Mouse (Mus musculus) CH12.LX (cell line): ENCODE results near the gene Cebpb. TPM values are rescaled to one million over a fixed set of nuclear protein-coding genes. Genes with fewer than 3 reads are reported as not detected.

Experiments used
- DNase-seq: peaks from one replicate; pipeline ENCODE4 v3.0.0-alpha.2; 2013; ENCODE audit errors: extremely low read depth
- H3K27ac ChIP-seq: 2 replicates; pipeline ENCODE4 v1.5.1; 2012; ENCODE audit warnings: low read depth, mild to moderate bottlenecking, control low read depth, moderate library complexity; ENCODE audit not compliant: insufficient read depth
- H3K27me3 ChIP-seq: replicated peaks from 2 replicates; pipeline ENCODE3; 2012; ENCODE audit warnings: inconsistent platforms
- H3K36me3 ChIP-seq, 2 experiments: replicated peaks in 1 of 2; 2 replicates each; pipeline versions ENCODE3 to v1.6.1; 2012; ENCODE audit warnings: inconsistent platforms in 1 of 2, low read length in 1 of 2, mild to moderate bottlenecking in 1 of 2, mixed read lengths in 1 of 2, moderate library complexity in 1 of 2; ENCODE audit not compliant: control insufficient read depth in 1 of 2, insufficient read depth in 1 of 2
- H3K4me1 ChIP-seq, 2 experiments: 2 replicates each; pipeline ENCODE4 v1.6.1; 2012; ENCODE audit warnings: inconsistent platforms in 1 of 2, moderate library complexity in 1 of 2; ENCODE audit not compliant: insufficient read depth in 2 of 2, control insufficient read depth in 1 of 2
- H3K4me2 ChIP-seq: 2 replicates; pipeline ENCODE4 v1.6.1; 2012; ENCODE audit warnings: low read depth, mild to moderate bottlenecking, control low read depth; ENCODE audit not compliant: poor library complexity, insufficient read depth, severe bottlenecking
- H3K4me3 ChIP-seq, 3 experiments: fragments of 150-350 bp in 1 of 3; sonication (generic) in 1 of 3; replicated peaks in 1 of 3; 2 replicates each; pipeline versions ENCODE3 to v1.5.1; 2011 to 2012; ENCODE audit warnings: low read depth in 2 of 3, low read length in 2 of 3, mild to moderate bottlenecking in 2 of 3, moderate library complexity in 2 of 3, control low read depth in 1 of 3, improper control_type of control experiment in 1 of 3, inconsistent platforms in 1 of 3, mixed read lengths in 1 of 3; ENCODE audit not compliant: poor library complexity in 1 of 3
- H3K79me2 ChIP-seq: replicated peaks from 2 replicates; pipeline ENCODE4 v1.6.1; 2012; ENCODE audit warnings: mild to moderate bottlenecking, moderate library complexity; ENCODE audit not compliant: control insufficient read depth, poor library complexity, insufficient read depth, severe bottlenecking; ENCODE audit errors: extremely low read depth
- H3K9ac ChIP-seq: 2 replicates; pipeline ENCODE4 v1.6.1; 2012; ENCODE audit warnings: low read depth, mild to moderate bottlenecking, control low read depth, moderate library complexity; ENCODE audit not compliant: insufficient read depth
- H3K9me3 ChIP-seq: replicated peaks from 2 replicates; pipeline ENCODE3; 2012; ENCODE audit warnings: low read length, inconsistent platforms, mixed read lengths
- CHD2 ChIP-seq: IDR thresholded peaks from 2 replicates; pipeline ENCODE4 v1.6.1; 2011; ENCODE audit warnings: low read length, improper control_type of control experiment
- CTCF ChIP-seq, 2 experiments: IDR thresholded peaks in 1 of 2; conservative IDR thresholded peaks in 1 of 2; 2 replicates each; pipeline ENCODE4 v1.5.1; 2011 to 2012; ENCODE audit warnings: low read depth in 2 of 2, low read length in 2 of 2, improper control_type of control experiment in 1 of 2, inconsistent platforms in 1 of 2, mild to moderate bottlenecking in 1 of 2, moderate library complexity in 1 of 2
- HCFC1 ChIP-seq: IDR thresholded peaks from 2 replicates; pipeline ENCODE4 v1.6.1; 2012; ENCODE audit warnings: low read depth, mild to moderate bottlenecking, inconsistent platforms, low read length, improper control_type of control experiment
- JUN ChIP-seq: IDR thresholded peaks from 2 replicates; pipeline ENCODE4 v1.6.1; 2011; ENCODE audit warnings: low read depth, mild to moderate bottlenecking, low read length, improper control_type of control experiment, moderate library complexity; ENCODE audit not compliant: insufficient read depth
- JUND ChIP-seq: conservative IDR thresholded peaks from 2 replicates; pipeline ENCODE4 v1.6.1; 2011; ENCODE audit warnings: low read depth, low read length, improper control_type of control experiment
- MAZ ChIP-seq: IDR thresholded peaks from 2 replicates; pipeline ENCODE4 v1.6.1; 2012; ENCODE audit warnings: low read depth, mild to moderate bottlenecking, inconsistent platforms, low read length, improper control_type of control experiment, moderate library complexity
- MEF2A ChIP-seq: IDR thresholded peaks from 2 replicates; pipeline ENCODE4 v1.6.1; 2014; ENCODE audit warnings: low read depth, mild to moderate bottlenecking, inconsistent platforms, low read length, improper control_type of control experiment, borderline replicate concordance
- MYC ChIP-seq: IDR thresholded peaks from 2 replicates; pipeline ENCODE4 v1.6.1; 2011; ENCODE audit warnings: low read depth, mild to moderate bottlenecking, improper control_type of control experiment, low read length
- PAX5 ChIP-seq: IDR thresholded peaks from 2 replicates; pipeline ENCODE4 v1.6.1; 2012; ENCODE audit warnings: low read length, inconsistent platforms, mixed read lengths
- POLR2A ChIP-seq: IDR thresholded peaks from 2 replicates; pipeline ENCODE4 v1.6.1; 2011; ENCODE audit warnings: low read depth, mild to moderate bottlenecking, improper control_type of control experiment, low read length
- POLR2AphosphoS2 ChIP-seq: IDR thresholded peaks from 2 replicates; pipeline ENCODE4 v1.6.1; 2011; ENCODE audit warnings: low read depth, low read length, improper control_type of control experiment
- RAD21 ChIP-seq: IDR thresholded peaks from 2 replicates; pipeline ENCODE4 v1.6.1; 2011; ENCODE audit warnings: low read depth, mild to moderate bottlenecking, low read length, improper control_type of control experiment, moderate library complexity
- RCOR1 ChIP-seq: conservative IDR thresholded peaks from 2 replicates; pipeline ENCODE4 v1.6.1; 2012; ENCODE audit warnings: low read depth, mild to moderate bottlenecking, inconsistent platforms, low read length, improper control_type of control experiment
- SIN3A ChIP-seq: IDR thresholded peaks from 2 replicates; pipeline ENCODE4 v1.6.1; 2012; ENCODE audit warnings: low read length, improper control_type of control experiment, inconsistent platforms
- SMC3 ChIP-seq: IDR thresholded peaks from 2 replicates; pipeline ENCODE4 v1.6.1; 2011; ENCODE audit warnings: low read depth, low read length, improper control_type of control experiment
- TBP ChIP-seq: conservative IDR thresholded peaks from 2 replicates; pipeline ENCODE4 v1.6.1; 2011; ENCODE audit warnings: low read depth, low read length, improper control_type of control experiment
- TCF12 ChIP-seq: IDR thresholded peaks from 2 replicates; pipeline ENCODE4 v1.6.1; 2014; ENCODE audit warnings: low read depth, mild to moderate bottlenecking, inconsistent platforms, low read length, improper control_type of control experiment
- USF2 ChIP-seq: conservative IDR thresholded peaks from 2 replicates; pipeline ENCODE4 v1.6.1; 2011; ENCODE audit warnings: low read depth, low read length, improper control_type of control experiment
- ZMIZ1 ChIP-seq: IDR thresholded peaks from 2 replicates; pipeline ENCODE4 v1.6.1; 2012; ENCODE audit warnings: low read depth, mild to moderate bottlenecking, inconsistent platforms, low read length, improper control_type of control experiment
- ZNF384 ChIP-seq: IDR thresholded peaks from 2 replicates; pipeline ENCODE4 v1.6.1; 2012; ENCODE audit warnings: low read depth, low read length, improper control_type of control experiment, inconsistent platforms
- dilution Hi-C: fragments of 300-500 bp; cut with MboI; formaldehyde crosslinking; loops from 2 replicates; pipeline ENCODE4 v1.14.3; 2020; ENCODE audit warnings: low sequenced_read_pairs; ENCODE audit not compliant: extremely low pct_unique_long_range_greater_than_20kb, extremely low pct_ligation_motif_present
- in situ Hi-C: fragments of 300-500 bp; cut with MboI; formaldehyde crosslinking; loops from 3 replicates; pipeline ENCODE4 v1.14.3; 2019; ENCODE audit warnings: low sequenced_read_pairs, low pct_ligation_motif_present, low pct_unique_long_range_greater_than_20kb, mixed read lengths
- polyA plus RNA-seq: library from polyadenylated mRNA; unstranded; fragments of >175 nt; gene quantifications from 2 replicates; pipeline ENCODE4 v1.2.1, GENCODE M21; 2012; ENCODE audit warnings: low read depth; ENCODE audit not compliant: insufficient read length
- total RNA-seq, 2 experiments: library from RNA; depleted of rRNA; stranded (reverse); fragments of 300-350 nt in 1 of 2; fragments of >200 nt in 1 of 2; gene quantifications; 2 replicates each; pipeline ENCODE4 v1.2.3; 2012 to 2014

The Cebpb gene
- total and polyA plus RNA-seq, 3 experiments, result 0.19 to 6.2 (median 0.24) TPM

- no peak overlapping the region for H3K4me3 ChIP-seq
- no peak overlapping the region for H3K4me2 ChIP-seq
- DNase-seq, result no peak
- no peak overlapping the region for H3K27ac ChIP-seq
- H3K27me3 ChIP-seq, result peaks cover 85% of the 10 kb centered on the region
- H3K9me3 ChIP-seq, result no peaks in the 10 kb centered on the region
- H3K79me2 ChIP-seq, result no peaks in the 10 kb centered on the region
- dilution Hi-C loops (no loop called here), in situ Hi-C loops (no loop called here)
- TF ChIP-seq MEF2A (no peak), POLR2A (no peak), CHD2 (no peak), RAD21 (no peak), SIN3A (no peak), TBP (no peak), MAZ (no peak), ZNF384 (no peak), POLR2AphosphoS2 (no peak), JUND (no peak), MYC (no peak), HCFC1 (no peak), USF2 (no peak), TCF12 (no peak), ZMIZ1 (no peak), CTCF (conservative IDR thresholded peaks at IDR 0.05 in 1 of 2, IDR thresholded peaks at IDR 0.05 in 1 of 2; ENCODE audit: low read depth in 2 of 2, low read length in 2 of 2) (no peak), RCOR1 (no peak), PAX5 (no peak), JUN (no peak), SMC3 (no peak)
- no peak overlapping the region for H3K9ac ChIP-seq
- no peaks in the 10 kb centered on the region for H3K36me3 ChIP-seq
- H3K4me1 ChIP-seq, result peaks cover 10 to 20% of the 10 kb centered on the region in 2 experiments; a peak in 3 of 4 replicates
These were observed 50.3 kb downstream of the Cebpb start for GRCm38 (mm10) chr2:167739030-167739429.

Other genes starting within 250 kb of the Cebpb start
- 39.2 and 50.4 TPM in 2 replicates for gene Rnf114, start 196.3 kb upstream of the Cebpb start, total RNA-seq (2012; rRNA removed)
- gene Rnf114, start 196.3 kb upstream of the Cebpb start, total RNA-seq (2014; rRNA removed), result 45.3 and 45.6 TPM in 2 replicates
- 37.6 and 40.8 TPM in 2 replicates for gene Rnf114, start 196.3 kb upstream of the Cebpb start, polyA plus RNA-seq
- gene Spata2, start 196.0 kb upstream of the Cebpb start, total RNA-seq (2012; rRNA removed), result 8.6 and 10.5 TPM in 2 replicates
- 7.2 and 9.1 TPM in 2 replicates for gene Spata2, start 196.0 kb upstream of the Cebpb start, total RNA-seq (2014; rRNA removed)
- 22.8 and 23.0 TPM in 2 replicates for gene Spata2, start 196.0 kb upstream of the Cebpb start, polyA plus RNA-seq
- 2.9 and 3.1 TPM in 2 replicates for gene Snai1, start 150.7 kb upstream of the Cebpb start, total RNA-seq (2012; rRNA removed)
- gene Snai1, start 150.7 kb upstream of the Cebpb start, total RNA-seq (2014; rRNA removed), result 1.5 and 1.6 TPM in 2 replicates
- gene Snai1, start 150.7 kb upstream of the Cebpb start, polyA plus RNA-seq, result 9.0 and 12.6 TPM in 2 replicates
- 126 TPM in 2 replicates for gene Ube2v1, start 56.8 kb upstream of the Cebpb start, total RNA-seq (2012; rRNA removed)
- gene Ube2v1, start 56.8 kb upstream of the Cebpb start, total RNA-seq (2014; rRNA removed), result 84.0 and 92.8 TPM in 2 replicates
- 157 and 184 TPM in 2 replicates for gene Ube2v1, start 56.8 kb upstream of the Cebpb start, polyA plus RNA-seq
- 10.3 and 15.0 TPM in 2 replicates for gene Gm20431, start 27.4 kb upstream of the Cebpb start, total RNA-seq (2012; rRNA removed)
- not detected in 2 replicates for gene Gm20431, start 27.4 kb upstream of the Cebpb start, total RNA-seq (2014; rRNA removed)
- gene Gm20431, start 27.4 kb upstream of the Cebpb start, polyA plus RNA-seq, result 2.4 TPM in 1 of 2 replicates, not detected in the other
- 30.9 and 31.0 TPM in 2 replicates for gene Tmem189, start 907 bp downstream of the Cebpb start, total RNA-seq (2012; rRNA removed)
- 25.1 and 27.9 TPM in 2 replicates for gene Tmem189, start 907 bp downstream of the Cebpb start, total RNA-seq (2014; rRNA removed)
- gene Tmem189, start 907 bp downstream of the Cebpb start, polyA plus RNA-seq, result 29.4 and 29.5 TPM in 2 replicates
- gene Ptpn1, start 243.1 kb downstream of the Cebpb start, total RNA-seq (2012; rRNA removed), result 77.6 and 90.0 TPM in 2 replicates
- gene Ptpn1, start 243.1 kb downstream of the Cebpb start, total RNA-seq (2014; rRNA removed), result 69.8 and 78.5 TPM in 2 replicates
- gene Ptpn1, start 243.1 kb downstream of the Cebpb start, polyA plus RNA-seq, result 131 and 139 TPM in 2 replicates